Mouse (Mus musculus) hindbrain, embryonic 11.5 days (tissue): ENCODE results near the gene Ninj1. TPM values are rescaled to one million over a fixed set of nuclear protein-coding genes. Genes with fewer than 3 reads are reported as not detected.

Experiments used
- ATAC-seq: fragments of 200-750 bp; cut with Nextera tagmentation; 2 replicates; pipeline ENCODE4 v1.8.0; 2017; ENCODE audit warnings: mild to moderate bottlenecking, moderate TSS enrichment, moderate library complexity; ENCODE audit not compliant: low FRiP score
- DNase-seq: peaks from one replicate; pipeline ENCODE4 v3.0.0-alpha.2; 2015; ENCODE audit warnings: low spot score
- H3K27ac ChIP-seq: fragments of 300-500 bp; sonication (generic); 2 replicates; pipeline ENCODE4 v1.5.1; 2014; ENCODE audit warnings: mild to moderate bottlenecking, low read depth, low read length
- H3K27me3 ChIP-seq: fragments of 300-500 bp; sonication (generic); 2 replicates; pipeline ENCODE4 v1.6.1; 2014; ENCODE audit warnings: mild to moderate bottlenecking, low read length, moderate library complexity, mixed read lengths; ENCODE audit not compliant: control insufficient read depth, insufficient read depth
- H3K36me3 ChIP-seq: fragments of 300-500 bp; sonication (generic); 2 replicates; pipeline ENCODE4 v1.6.1; 2014; ENCODE audit warnings: mild to moderate bottlenecking, low read length, moderate library complexity, mixed read lengths; ENCODE audit not compliant: control insufficient read depth, insufficient read depth
- H3K4me1 ChIP-seq: fragments of 300-500 bp; sonication (generic); replicated peaks from 2 replicates; pipeline ENCODE4 v1.6.1; 2014; ENCODE audit warnings: low read length, mixed read lengths; ENCODE audit not compliant: control insufficient read depth, insufficient read depth
- H3K4me2 ChIP-seq: fragments of 300-500 bp; sonication (generic); replicated peaks from 2 replicates; pipeline ENCODE4 v1.6.1; 2014; ENCODE audit warnings: mild to moderate bottlenecking, low read depth, low read length
- H3K4me3 ChIP-seq: fragments of 300-500 bp; sonication (generic); 2 replicates; pipeline ENCODE4 v1.5.1; 2014; ENCODE audit warnings: low read depth, low read length
- H3K9ac ChIP-seq: fragments of 300-500 bp; sonication (generic); 2 replicates; pipeline ENCODE4 v1.6.1; 2014; ENCODE audit warnings: low read depth, low read length
- H3K9me3 ChIP-seq: fragments of 300-500 bp; sonication (generic); 2 replicates; pipeline ENCODE4 v1.6.1; 2016; ENCODE audit warnings: low read length; ENCODE audit not compliant: control insufficient read depth
- WGBS: fragments of 180-500 bp; shearing (Covaris S2); extraction: QIAGEN DNeasy Blood & Tissue Kit; methylation state at CpG from one replicate; pipeline ENCODE4 v1.1.7; 2014; 5-methylcytosine and 5-hydroxymethylcytosine counted together
- polyA plus RNA-seq: library from polyadenylated mRNA; unstranded; fragments of >200 nt; fragmentation: Nextera tagmentation; extraction: Ambion mirVana; gene quantifications from 2 replicates; pipeline ENCODE4 v1.2.1, GENCODE M21; 2014

Ninj1 gene
- polyA plus RNA-seq, 1 experiment from 2014 or later, result 21.5 TPM

DNA sequence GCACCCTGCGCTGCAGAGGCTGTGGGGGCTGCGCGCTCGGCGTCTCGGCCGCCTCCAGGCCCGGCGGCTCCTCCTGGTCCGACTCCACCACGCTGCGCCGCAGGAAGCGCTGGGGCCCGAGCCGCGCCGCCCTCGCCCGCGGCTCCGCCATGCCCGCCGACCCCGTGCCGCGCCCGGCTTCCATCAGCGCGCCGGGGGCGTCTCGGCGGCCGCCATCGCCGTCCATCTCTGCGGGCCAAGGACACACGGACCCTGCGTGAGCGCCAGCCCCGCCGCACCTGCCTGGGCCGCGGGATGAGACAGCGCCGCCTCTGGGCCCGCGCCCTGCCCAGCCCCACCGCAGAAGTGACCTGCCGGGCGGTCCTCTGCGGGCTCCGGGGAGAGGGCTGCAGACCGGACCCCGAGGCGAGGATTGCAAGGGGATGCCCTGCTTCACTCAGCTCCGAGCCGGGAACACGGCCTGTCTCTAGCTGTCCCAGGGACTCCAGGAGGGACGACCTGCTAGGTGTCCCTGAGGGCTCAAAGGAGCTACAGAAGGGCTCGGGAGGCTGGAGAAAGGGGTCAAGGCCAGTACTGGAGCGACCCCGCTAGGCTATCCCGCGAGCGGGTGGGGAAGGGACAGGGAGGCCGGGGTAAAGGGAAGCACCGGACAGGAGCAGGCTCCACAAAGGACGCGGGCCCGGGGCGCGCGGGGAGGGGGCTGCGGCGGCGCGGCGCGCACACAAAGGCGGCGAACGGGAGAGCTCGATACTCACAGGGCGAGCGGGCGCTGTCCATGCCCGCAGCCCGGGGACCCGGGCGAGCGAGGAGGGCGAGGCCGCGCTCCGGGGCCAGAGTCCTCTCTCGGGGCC is 40.1 kb upstream of the Ninj1 start:
- Histone ChIP-seq H3K4me3 (peak overlapping the region; percentile 89), H3K4me1 (peaks cover 3% of the 10 kb centered on the region; the same call in 1 of the 2 replicates), H3K9me3 (no peaks in the 10 kb centered on the region), H3K27me3 (peaks cover 16% of the 10 kb centered on the region), H3K27ac (peak overlapping the region; percentile 84), H3K36me3 (no peaks in the 10 kb centered on the region), H3K4me2 (peak overlapping the region; percentile 90), H3K9ac (peak overlapping the region; percentile 92)
- WGBS, result under 1% methylated on average over 87 of the region's 98 CpGs
- DNase-seq (peak; percentile 82), ATAC-seq (peak; percentile 76)

DNA sequence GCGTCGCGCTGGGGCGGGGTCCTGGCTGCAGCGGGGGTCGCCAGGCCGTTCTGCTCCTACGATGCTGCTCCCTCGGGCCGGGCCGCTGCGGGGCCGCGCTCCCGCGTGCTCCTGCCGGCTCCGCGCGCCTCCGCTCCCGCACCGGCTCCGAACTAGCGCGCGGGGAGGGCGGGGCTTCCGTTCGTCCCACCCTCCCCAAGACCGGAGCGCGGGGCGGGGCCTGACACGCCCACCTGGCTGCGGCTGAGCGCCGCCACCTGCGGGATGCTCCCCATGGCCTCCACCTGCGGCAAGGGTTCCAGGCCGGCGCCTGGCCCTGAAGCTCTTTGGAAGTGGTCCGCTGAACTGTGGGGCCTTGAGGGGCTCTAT is 39.4 kb upstream of the Ninj1 start, which contains the start of gene Wnk2:
Gene Wnk2 (minus strand): TSS at position 157 of the 369 bp plus-strand sequence.
- Histone ChIP-seq H3K9ac (peak within 1 kb of the TSS; percentile 92), H3K4me1 (peaks cover 3% of the 10 kb centered on the region; the same call in 1 of the 2 replicates), H3K27ac (peak within 1 kb of the TSS; percentile 84), H3K4me2 (peak within 1 kb of the TSS; percentile 90), H3K4me3 (peak within 1 kb of the TSS; percentile 89), H3K27me3 (peaks cover 16% of the 10 kb centered on the region), H3K9me3 (no peaks in the 10 kb centered on the region), H3K36me3 (no peaks in the 10 kb centered on the region)
- DNase-seq, result no peak
- peak; percentile 82 for ATAC-seq
- WGBS, result under 1% methylated on average over 40 of the region's 43 CpGs

DNA sequence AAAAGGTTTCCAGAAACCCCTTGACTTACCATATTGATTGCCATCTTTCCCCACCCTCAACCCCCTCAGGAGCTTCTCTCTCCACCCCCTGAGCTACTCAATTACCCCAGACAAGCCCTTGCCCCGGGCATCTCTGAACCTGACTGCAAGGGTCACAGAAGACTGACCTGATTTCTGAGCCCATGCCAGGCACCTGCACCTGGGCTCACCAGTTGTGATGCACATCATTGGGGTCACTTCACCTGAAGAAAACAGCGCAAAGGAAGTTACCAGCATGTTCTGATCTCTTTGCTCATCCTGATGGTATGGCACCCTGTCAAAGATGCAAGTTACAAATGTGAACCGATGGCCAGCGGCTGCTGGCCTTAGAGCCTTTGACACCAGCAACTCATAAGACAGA is 38.6 kb upstream of the Ninj1 start:
- no peaks in the 10 kb centered on the region for H3K9me3 ChIP-seq
- 77% methylated on average over 4 of the region's 4 CpGs for WGBS
- H3K4me2 ChIP-seq, result no peak overlapping the region
- H3K27me3 ChIP-seq, result peaks cover 16% of the 10 kb centered on the region
- H3K27ac ChIP-seq, result no peak overlapping the region
- H3K36me3 ChIP-seq, result no peaks in the 10 kb centered on the region
- no peak overlapping the region for H3K4me3 ChIP-seq
- no peak overlapping the region for H3K9ac ChIP-seq
- no peak for DNase-seq
- peaks cover 3% of the 10 kb centered on the region; the same call in 1 of the 2 replicates for H3K4me1 ChIP-seq
- no peak for ATAC-seq

DNA sequence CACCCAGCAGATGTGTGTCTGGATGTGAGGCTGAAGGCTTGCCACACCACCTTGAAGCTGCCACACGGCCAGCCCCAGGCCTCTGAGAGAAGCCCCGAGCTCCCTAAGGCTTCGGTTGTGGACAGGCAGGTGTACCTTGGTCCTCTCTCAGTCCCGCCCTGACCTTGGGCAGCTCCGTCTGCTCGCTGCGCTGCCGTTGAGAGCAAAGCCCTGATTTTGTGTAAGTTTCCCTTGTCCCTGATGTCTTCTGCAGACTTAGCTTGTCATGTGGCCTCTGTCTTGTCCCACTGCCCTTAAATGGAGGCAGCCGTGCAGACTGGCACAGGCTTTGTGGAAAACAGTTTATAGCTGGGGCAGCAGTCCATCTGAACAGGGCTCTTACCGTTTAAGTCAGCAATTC is 33.3 kb upstream of the Ninj1 start:
- Histone ChIP-seq H3K9ac (no peak overlapping the region), H3K36me3 (no peaks in the 10 kb centered on the region), H3K4me2 (no peak overlapping the region), H3K4me3 (no peak overlapping the region), H3K27ac (no peak overlapping the region), H3K27me3 (peaks cover 4% of the 10 kb centered on the region; the same call in 1 of the 2 replicates), H3K9me3 (no peaks in the 10 kb centered on the region), H3K4me1 (no peaks in the 10 kb centered on the region)
- WGBS, result 83% methylated on average over 10 of the region's 10 CpGs
- no peak for DNase-seq
- ATAC-seq, result no peak

DNA sequence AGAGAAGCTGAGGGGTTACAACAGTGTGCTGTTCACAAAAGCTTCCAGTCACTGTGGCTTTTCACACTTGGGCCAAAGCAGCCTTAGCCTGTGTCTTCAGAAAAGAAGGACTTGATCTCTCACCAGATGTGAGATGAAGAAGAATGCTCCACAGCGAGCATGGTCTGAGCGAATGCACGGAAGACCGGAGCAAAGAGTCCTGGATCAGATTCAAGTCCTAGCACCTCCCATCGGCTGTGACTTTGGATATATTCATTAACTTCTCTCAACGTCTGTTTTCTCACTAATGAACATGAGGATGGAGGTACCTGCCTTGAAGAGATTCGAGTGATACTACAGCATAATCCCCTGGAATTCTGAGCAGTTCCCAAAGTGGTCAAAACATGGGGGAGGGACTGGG is 32.7 kb upstream of the Ninj1 start:
- DNase-seq (no peak), ATAC-seq (no peak)
- no peaks in the 10 kb centered on the region for H3K9me3 ChIP-seq
- H3K36me3 ChIP-seq, result no peaks in the 10 kb centered on the region
- H3K9ac ChIP-seq, result no peak overlapping the region
- H3K27ac ChIP-seq, result no peak overlapping the region
- H3K4me1 ChIP-seq, result no peaks in the 10 kb centered on the region
- no peak overlapping the region for H3K4me2 ChIP-seq
- 75% methylated on average over 7 of the region's 7 CpGs for WGBS
- H3K4me3 ChIP-seq, result no peak overlapping the region
- 0 out of 2 replicates have a peak, but pooled peaks cover 4% of the 10 kb centered on the region for H3K27me3 ChIP-seq

DNA sequence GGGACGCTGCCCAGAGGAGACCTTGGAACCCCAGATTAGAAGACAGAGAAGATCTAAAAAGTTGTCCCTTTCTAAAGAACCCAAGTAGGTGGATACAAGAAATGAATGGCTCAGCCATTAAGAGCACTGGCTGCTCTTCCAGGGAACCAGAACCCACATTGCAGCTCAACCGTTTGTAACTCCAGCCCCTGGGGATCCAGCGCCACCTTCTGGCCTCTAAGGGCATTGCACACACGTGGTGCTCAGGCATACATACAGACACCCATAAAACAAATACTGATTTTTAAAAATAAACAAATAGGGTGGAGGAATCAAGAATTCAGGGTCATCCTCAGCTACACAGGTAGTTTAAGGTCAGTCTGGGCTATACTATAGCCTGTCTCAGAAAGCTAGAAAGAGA is 30.6 kb upstream of the Ninj1 start:
- H3K36me3 ChIP-seq, result no peaks in the 10 kb centered on the region
- no peak overlapping the region for H3K4me2 ChIP-seq
- WGBS, result 69% methylated on average over 4 of the region's 4 CpGs
- DNase-seq (no peak), ATAC-seq (no peak)
- H3K9me3 ChIP-seq, result no peaks in the 10 kb centered on the region
- H3K27ac ChIP-seq, result no peak overlapping the region
- H3K27me3 ChIP-seq, result no peaks in the 10 kb centered on the region
- no peak overlapping the region for H3K4me3 ChIP-seq
- no peak overlapping the region for H3K9ac ChIP-seq
- no peaks in the 10 kb centered on the region for H3K4me1 ChIP-seq

DNA sequence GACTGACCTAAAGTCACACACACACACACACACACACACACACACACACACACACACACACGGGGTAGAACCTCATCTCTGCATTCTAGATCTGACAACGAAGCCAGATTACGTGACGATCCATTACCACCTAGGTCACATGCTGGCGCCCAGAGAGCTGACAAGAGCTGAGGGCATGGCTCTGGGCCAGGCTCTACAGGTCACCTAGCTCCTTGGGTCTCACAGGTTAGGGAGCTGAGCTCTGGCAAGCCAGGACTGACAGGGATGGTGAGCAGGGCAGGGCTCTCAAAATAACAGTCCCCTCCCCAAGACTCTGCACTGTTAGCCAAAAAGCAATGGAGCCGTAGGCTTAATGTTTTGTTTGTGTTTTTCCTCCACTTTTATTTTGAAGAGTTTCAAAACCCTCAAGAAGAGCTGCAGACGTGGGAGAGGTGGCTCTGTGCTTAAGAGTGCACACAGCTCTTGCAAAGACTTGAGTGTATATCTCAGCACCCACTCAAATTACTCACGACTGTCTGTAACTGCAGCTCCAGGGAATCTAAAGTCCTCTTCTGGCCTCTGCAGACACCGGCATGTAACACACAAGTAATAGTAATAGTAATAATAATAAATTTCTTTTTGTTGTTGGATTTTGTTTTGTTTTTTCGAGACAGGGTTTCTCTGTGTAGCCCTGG is 29.1 kb upstream of the Ninj1 start:
- no peak for ATAC-seq
- no peaks in the 10 kb centered on the region for H3K4me1 ChIP-seq
- no peaks in the 10 kb centered on the region for H3K36me3 ChIP-seq
- no peaks in the 10 kb centered on the region for H3K9me3 ChIP-seq
- no peak overlapping the region for H3K4me3 ChIP-seq
- no peak overlapping the region for H3K9ac ChIP-seq
- H3K27ac ChIP-seq, result no peak overlapping the region
- no peak overlapping the region for H3K4me2 ChIP-seq
- no peaks in the 10 kb centered on the region for H3K27me3 ChIP-seq
- DNase-seq, result no peak
- WGBS, result 82% methylated on average over 10 of the region's 10 CpGs

DNA sequence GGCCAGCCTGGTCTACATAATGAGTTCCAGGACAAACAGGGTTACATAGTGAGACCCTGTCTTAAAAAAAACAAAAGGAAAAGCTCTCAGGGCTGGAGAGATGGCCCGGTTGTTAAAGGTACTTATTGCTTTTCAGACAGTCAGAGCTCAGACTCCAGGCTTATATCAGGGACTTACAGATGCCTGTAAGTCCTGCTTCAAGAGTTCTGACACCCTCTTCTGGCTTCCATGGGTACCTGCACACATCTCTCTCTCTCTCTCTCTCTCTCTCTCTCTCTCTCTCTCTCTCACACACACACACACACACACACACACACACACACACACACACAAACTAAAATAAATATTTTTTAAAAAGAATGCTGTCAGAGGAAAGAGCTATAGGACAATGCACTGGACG is 26.0 kb upstream of the Ninj1 start:
- no peak overlapping the region for H3K4me2 ChIP-seq
- H3K4me1 ChIP-seq, result no peaks in the 10 kb centered on the region
- no peak overlapping the region for H3K9ac ChIP-seq
- DNase-seq (no peak), ATAC-seq (no peak)
- H3K36me3 ChIP-seq, result no peaks in the 10 kb centered on the region
- no peak overlapping the region for H3K27ac ChIP-seq
- no peak overlapping the region for H3K4me3 ChIP-seq
- 68% methylated on average over 2 of the region's 2 CpGs for WGBS
- no peaks in the 10 kb centered on the region for H3K9me3 ChIP-seq
- H3K27me3 ChIP-seq, result no peaks in the 10 kb centered on the region
